Mouse (Mus musculus) right cerebral cortex, postnatal 36 days (tissue): Measurements from ENCODE around the gene Fgf12.

Experiments used
- DNase-seq, 2 experiments: peaks; one replicate each; pipeline ENCODE4 v3.0.0; 2022; ENCODE audit warnings: low spot score in 2 of 2, mixed read lengths in 1 of 2

The Fgf12 gene

GRCm38 (mm10) chr16:28614412-28614811 is 138.5 kb downstream of the Fgf12 start:
- DNase-seq = no peak

GRCm38 (mm10) chr16:28610940-28611339 is 141.9 kb downstream of the Fgf12 start:
- peak in 1 of 2 experiments; percentile 38 for DNase-seq

GRCm38 (mm10) chr16:28603155-28603554 is 149.7 kb downstream of the Fgf12 start:
- DNase-seq = no peak

- no peak for DNase-seq
Observed at GRCm38 (mm10) chr16:28601723-28602122, 151.1 kb downstream of the Fgf12 start.

GRCm38 (mm10) chr16:28596112-28596511 is 156.8 kb downstream of the Fgf12 start:
- DNase-seq = peak; percentile 78 to 82

GRCm38 (mm10) chr16:28593075-28593915 is 159.6 kb downstream of the Fgf12 start:
- peak; percentile 36 to 54 for DNase-seq

- no peak for DNase-seq
Observed at GRCm38 (mm10) chr16:28592466-28592865, 160.4 kb downstream of the Fgf12 start.

- DNase-seq = no peak
Observed at GRCm38 (mm10) chr16:28591583-28591982, 161.3 kb downstream of the Fgf12 start.

GRCm38 (mm10) chr16:28572212-28572611 is 180.7 kb downstream of the Fgf12 start:
- DNase-seq = no peak

GRCm38 (mm10) chr16:28564716-28565217 is 188.1 kb downstream of the Fgf12 start:
- no peak for DNase-seq

GRCm38 (mm10) chr16:28564075-28564715 is 188.7 kb downstream of the Fgf12 start:
- peak; percentile 22 to 23 for DNase-seq

- DNase-seq = peak; percentile 32 to 67
Observed at GRCm38 (mm10) chr16:28562847-28563246, 190.0 kb downstream of the Fgf12 start.

GRCm38 (mm10) chr16:28555219-28555618 is 197.6 kb downstream of the Fgf12 start:
- DNase-seq = peak in 1 of 2 experiments; percentile 28

- DNase-seq = no peak
Observed at GRCm38 (mm10) chr16:28539423-28539822, 213.4 kb downstream of the Fgf12 start.

- DNase-seq = peak; percentile 72 to 75
Observed at GRCm38 (mm10) chr16:28517596-28518524, 235.0 kb downstream of the Fgf12 start.

GRCm38 (mm10) chr16:28512446-28512845 is 240.4 kb downstream of the Fgf12 start:
- DNase-seq = no peak

GRCm38 (mm10) chr16:28511413-28511812 is 241.5 kb downstream of the Fgf12 start:
- DNase-seq = no peak

- DNase-seq = peak in 1 of 2 experiments; percentile 31
Observed at GRCm38 (mm10) chr16:28497971-28498607, 254.8 kb downstream of the Fgf12 start.

- DNase-seq = peak in 1 of 2 experiments; percentile 27
Observed at GRCm38 (mm10) chr16:28491711-28492110, 261.2 kb downstream of the Fgf12 start.

GRCm38 (mm10) chr16:28490515-28490914 is 262.4 kb downstream of the Fgf12 start:
- peak; percentile 63 to 69 for DNase-seq

GRCm38 (mm10) chr16:28484920-28485319 is 267.9 kb downstream of the Fgf12 start:
- DNase-seq = no peak
